Mouse (Mus musculus): ENCODE data around the gene Fam76a. TPM values are rescaled to one million over a fixed set of nuclear protein-coding genes. Genes with fewer than 3 reads are reported as not detected.

Fam76a gene
- polyA plus RNA-seq, 1 experiment: 2.4 TPM

DNA sequence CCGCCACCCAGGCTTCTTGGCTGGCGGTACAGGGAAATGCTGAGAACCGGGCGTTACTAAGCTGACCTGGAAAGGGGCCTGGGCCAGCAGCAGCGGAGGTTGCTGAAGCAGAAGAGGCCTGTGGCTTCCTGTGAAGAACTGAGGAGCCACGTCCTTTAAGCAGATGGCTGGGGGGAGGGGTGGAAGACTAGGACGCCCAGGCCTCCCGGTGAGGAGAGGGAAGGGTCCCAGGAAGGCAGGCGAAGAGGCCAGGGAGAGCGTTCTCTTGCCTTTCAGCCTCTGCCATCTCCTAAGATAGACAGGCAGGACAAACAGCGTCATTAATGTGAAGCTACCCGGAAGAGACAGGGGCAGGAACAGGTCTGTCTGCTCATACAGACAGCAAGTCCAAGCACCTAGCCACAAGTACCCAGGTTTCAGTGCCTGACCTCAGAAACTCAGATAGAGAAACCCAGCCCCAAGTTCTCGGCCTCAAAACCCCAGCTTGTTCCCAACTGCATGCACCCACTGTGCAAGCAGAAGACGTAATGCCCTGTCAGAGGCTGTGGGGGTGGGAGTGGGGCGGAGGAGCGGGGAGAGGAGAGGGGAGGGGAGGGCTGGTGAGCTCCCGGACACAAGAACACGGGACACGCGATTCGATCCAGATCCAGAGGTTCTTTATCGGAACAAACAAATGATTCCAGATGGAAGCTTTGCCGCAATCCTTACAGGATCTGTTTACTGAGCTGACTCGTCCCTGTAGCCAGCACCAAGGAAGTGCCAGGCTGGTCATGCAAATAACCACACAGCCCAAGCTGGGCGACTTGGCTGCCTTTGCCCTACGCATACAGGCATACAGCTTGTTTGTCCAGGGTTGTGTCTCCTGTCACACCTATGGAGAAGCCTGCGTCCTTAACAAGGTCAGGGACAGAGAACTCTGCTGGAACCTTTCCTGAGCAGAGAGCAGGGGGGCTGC, 24.0 kb upstream of the Fam76a start:
- TF ChIP-seq GATA1 (IDR thresholded peaks at IDR 0.05; ENCODE audit: low read length): no peak
- TF ChIP-seq TAL1 (IDR thresholded peaks at IDR 0.05; ENCODE audit: low read length): no peak
- no peak overlapping the region for H3K4me3 ChIP-seq (replicated peaks)
- no peaks in the 10 kb centered on the region for H3K36me3 ChIP-seq (ENCODE audit: control insufficient read depth)
- H3K4me1 ChIP-seq (ENCODE audit: control insufficient read depth): peaks cover 12% of the 10 kb centered on the region
- no peaks in the 10 kb centered on the region for H3K9me3 ChIP-seq (ENCODE audit: control insufficient read depth, low read length)
- peaks cover 2% of the 10 kb centered on the region for H3K27me3 ChIP-seq (ENCODE audit: control insufficient read depth)

DNA sequence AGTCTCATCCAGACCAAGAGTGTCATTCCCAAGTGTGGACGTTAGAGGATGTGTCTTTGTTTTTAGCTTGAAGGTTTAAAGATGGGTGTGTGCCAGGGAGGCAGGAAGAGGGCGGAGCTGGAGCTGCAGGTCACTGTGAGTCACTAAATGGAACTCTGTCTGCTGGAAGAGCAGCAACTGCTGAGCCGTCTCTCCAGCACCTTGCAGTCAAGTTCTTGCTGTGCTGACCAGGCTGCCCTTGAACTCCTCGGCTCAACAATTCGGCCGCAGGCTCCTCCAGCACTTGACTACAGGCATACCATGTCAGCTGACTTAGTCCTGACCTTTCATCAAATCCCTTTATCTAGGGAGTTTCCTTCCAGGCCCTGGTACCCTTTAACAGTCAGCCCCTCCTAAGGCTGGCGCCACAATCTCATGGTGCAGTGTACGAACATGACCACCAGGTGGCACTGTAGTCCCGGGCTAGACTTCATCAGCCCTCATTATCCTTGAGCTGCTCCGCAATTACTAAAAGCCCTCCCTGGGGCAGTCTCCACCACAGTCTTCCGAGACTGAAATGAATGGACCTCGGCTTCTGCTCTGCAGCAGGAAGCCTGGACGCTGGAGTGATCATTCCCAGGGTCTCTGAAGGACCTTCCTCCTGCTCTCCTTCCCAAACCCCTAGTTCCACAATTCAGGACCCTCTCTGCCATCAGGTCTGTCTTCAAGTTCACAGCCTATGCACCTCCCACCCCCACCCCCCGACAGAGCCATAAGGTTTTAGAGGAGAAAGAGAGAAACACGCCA, 23.1 kb upstream of the Fam76a start:
- H3K36me3 ChIP-seq (ENCODE audit: control insufficient read depth): no peaks in the 10 kb centered on the region
- peaks cover 12% of the 10 kb centered on the region for H3K4me1 ChIP-seq (ENCODE audit: control insufficient read depth)
- TF ChIP-seq GATA1 (IDR thresholded peaks at IDR 0.05; ENCODE audit: low read length) (no peak), TAL1 (IDR thresholded peaks at IDR 0.05; ENCODE audit: low read length) (no peak)
- no peaks in the 10 kb centered on the region for H3K9me3 ChIP-seq (ENCODE audit: control insufficient read depth, low read length)
- peaks cover 10% of the 10 kb centered on the region for H3K27me3 ChIP-seq (ENCODE audit: control insufficient read depth)
- H3K4me3 ChIP-seq (replicated peaks): no peak overlapping the region

DNA sequence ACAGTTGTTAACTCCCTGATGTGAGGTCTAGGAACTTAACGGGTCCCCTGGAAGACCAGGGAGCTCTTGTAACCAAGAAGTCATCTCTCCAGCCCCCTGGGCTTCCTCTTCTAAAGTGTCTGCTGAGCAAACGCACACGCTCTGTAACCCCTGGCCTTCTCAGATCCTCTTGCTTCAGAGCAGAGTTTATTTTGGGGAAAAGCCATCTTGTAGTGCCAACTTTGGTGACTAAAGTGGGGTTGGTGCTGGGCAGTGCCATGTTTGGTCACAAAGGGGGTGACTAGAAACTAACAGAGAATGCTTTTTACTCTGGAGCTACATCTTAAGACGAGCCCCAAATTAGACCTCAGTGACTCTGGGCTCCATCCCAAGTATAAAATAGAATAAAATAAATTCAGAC, 22.4 kb upstream of the Fam76a start:
- Histone ChIP-seq H3K9me3 (ENCODE audit: control insufficient read depth, low read length) (no peaks in the 10 kb centered on the region), H3K4me1 (ENCODE audit: control insufficient read depth) (peaks cover 12% of the 10 kb centered on the region), H3K27me3 (ENCODE audit: control insufficient read depth) (peaks cover 16% of the 10 kb centered on the region), H3K36me3 (ENCODE audit: control insufficient read depth) (no peaks in the 10 kb centered on the region), H3K4me3 (replicated peaks) (no peak overlapping the region)
- no peak for TF ChIP-seq GATA1 (IDR thresholded peaks at IDR 0.05; ENCODE audit: low read length)
- no peak for TF ChIP-seq TAL1 (IDR thresholded peaks at IDR 0.05; ENCODE audit: low read length)

DNA sequence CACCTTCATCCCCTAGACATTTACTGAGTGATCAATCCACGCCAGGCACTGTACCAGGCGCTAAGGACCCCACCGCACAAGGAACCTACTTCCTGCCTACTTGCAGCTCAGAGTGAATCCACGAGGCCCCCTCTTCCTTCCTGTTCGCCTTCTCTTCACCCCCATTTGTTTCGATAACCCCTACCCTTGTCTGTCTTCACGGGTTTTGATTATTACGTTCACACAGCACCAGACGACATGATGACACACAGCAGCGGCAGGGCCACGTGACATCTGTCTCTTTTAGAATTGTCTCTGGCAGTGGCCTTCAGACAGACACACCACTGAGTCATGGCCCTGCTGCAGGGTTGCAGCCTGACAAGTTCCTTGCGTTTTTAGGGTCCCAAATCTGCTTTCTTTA, 21.7 kb upstream of the Fam76a start:
- peaks cover 19% of the 10 kb centered on the region for H3K27me3 ChIP-seq (ENCODE audit: control insufficient read depth)
- no peaks in the 10 kb centered on the region for H3K9me3 ChIP-seq (ENCODE audit: control insufficient read depth, low read length)
- H3K36me3 ChIP-seq (ENCODE audit: control insufficient read depth): no peaks in the 10 kb centered on the region
- H3K4me1 ChIP-seq (ENCODE audit: control insufficient read depth): peaks cover 15% of the 10 kb centered on the region
- no peak overlapping the region for H3K4me3 ChIP-seq (replicated peaks)
- TF ChIP-seq TAL1 (IDR thresholded peaks at IDR 0.05; ENCODE audit: low read length) (no peak), GATA1 (IDR thresholded peaks at IDR 0.05; ENCODE audit: low read length) (no peak)

DNA sequence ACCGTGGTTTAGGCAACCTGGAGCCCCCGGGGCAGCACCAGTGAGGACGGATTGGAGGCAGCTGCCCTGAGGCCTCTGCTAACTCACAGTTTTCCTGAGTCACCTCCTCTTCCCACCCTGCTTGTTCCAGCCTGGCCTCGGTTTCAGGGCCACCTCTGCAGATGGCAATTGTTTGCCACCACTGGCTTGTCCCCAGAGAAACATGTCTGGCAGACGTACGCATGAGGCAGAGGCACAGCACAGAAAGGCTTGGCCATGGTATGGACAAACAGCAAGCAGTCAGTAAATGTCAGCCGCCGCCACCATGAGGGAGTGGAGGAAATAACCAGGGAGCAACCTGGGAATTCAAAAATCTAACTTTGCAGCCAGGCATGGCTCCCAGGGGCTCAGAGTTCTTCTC, 20.7 kb upstream of the Fam76a start:
- no peaks in the 10 kb centered on the region for H3K9me3 ChIP-seq (ENCODE audit: control insufficient read depth, low read length)
- peaks cover 19% of the 10 kb centered on the region for H3K27me3 ChIP-seq (ENCODE audit: control insufficient read depth)
- H3K4me1 ChIP-seq (ENCODE audit: control insufficient read depth): peaks cover 15% of the 10 kb centered on the region
- no peak for TF ChIP-seq GATA1 (IDR thresholded peaks at IDR 0.05; ENCODE audit: low read length)
- no peak for TF ChIP-seq TAL1 (IDR thresholded peaks at IDR 0.05; ENCODE audit: low read length)
- no peak overlapping the region for H3K4me3 ChIP-seq (replicated peaks)
- no peaks in the 10 kb centered on the region for H3K36me3 ChIP-seq (ENCODE audit: control insufficient read depth)

GRCm38 (mm10) chr4:132941012-132941729, 18.8 kb upstream of the Fam76a start:
- peaks cover 9% of the 10 kb centered on the region for H3K4me1 ChIP-seq (ENCODE audit: control insufficient read depth)
- H3K36me3 ChIP-seq (ENCODE audit: control insufficient read depth): no peaks in the 10 kb centered on the region
- no peak overlapping the region for H3K4me3 ChIP-seq (replicated peaks)
- no peak for TF ChIP-seq TAL1 (IDR thresholded peaks at IDR 0.05; ENCODE audit: low read length)
- no peak for TF ChIP-seq GATA1 (IDR thresholded peaks at IDR 0.05; ENCODE audit: low read length)
- H3K27me3 ChIP-seq (ENCODE audit: control insufficient read depth): peaks cover 19% of the 10 kb centered on the region
- H3K9me3 ChIP-seq (ENCODE audit: control insufficient read depth, low read length): no peaks in the 10 kb centered on the region

DNA sequence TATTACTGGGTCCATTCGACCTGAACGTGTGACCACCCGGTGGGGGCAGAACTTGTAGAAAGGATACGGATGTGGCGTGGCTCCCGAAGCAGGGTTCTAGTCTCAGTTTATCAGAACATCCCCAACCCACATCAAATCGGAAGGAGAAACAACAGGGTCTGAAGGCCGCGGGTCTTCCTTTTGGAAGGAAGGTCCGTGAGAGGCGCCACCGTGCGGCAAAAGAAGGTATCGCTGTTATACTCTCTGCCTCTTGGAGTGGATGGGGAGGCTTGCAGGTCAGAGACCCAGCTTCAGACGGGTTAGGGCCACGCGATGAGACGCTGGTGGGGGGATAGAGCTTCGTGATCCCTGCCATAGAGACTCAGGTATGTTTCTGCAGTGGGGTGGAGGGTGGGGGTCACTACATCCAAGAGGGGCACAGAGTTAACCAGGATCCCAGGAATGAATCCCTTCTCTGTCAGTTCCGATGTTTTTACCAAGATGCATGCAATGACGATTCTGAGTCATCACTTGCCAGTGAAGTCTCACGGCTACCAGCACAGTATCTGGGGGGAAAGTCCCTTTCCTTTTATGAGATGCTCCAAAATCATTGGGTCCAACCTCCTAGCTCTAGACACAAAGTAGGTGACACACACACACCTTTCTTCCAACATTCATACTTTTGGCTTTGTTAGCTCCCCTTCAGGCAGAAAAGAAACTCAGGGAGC, 17.2 kb upstream of the Fam76a start:
- Histone ChIP-seq H3K4me1 (ENCODE audit: control insufficient read depth) (peaks cover 9% of the 10 kb centered on the region), H3K27me3 (ENCODE audit: control insufficient read depth) (peaks cover 25% of the 10 kb centered on the region), H3K4me3 (replicated peaks) (no peak overlapping the region), H3K9me3 (ENCODE audit: control insufficient read depth, low read length) (no peaks in the 10 kb centered on the region), H3K36me3 (ENCODE audit: control insufficient read depth) (no peaks in the 10 kb centered on the region)
- TF ChIP-seq GATA1 (IDR thresholded peaks at IDR 0.05; ENCODE audit: low read length): no peak

DNA sequence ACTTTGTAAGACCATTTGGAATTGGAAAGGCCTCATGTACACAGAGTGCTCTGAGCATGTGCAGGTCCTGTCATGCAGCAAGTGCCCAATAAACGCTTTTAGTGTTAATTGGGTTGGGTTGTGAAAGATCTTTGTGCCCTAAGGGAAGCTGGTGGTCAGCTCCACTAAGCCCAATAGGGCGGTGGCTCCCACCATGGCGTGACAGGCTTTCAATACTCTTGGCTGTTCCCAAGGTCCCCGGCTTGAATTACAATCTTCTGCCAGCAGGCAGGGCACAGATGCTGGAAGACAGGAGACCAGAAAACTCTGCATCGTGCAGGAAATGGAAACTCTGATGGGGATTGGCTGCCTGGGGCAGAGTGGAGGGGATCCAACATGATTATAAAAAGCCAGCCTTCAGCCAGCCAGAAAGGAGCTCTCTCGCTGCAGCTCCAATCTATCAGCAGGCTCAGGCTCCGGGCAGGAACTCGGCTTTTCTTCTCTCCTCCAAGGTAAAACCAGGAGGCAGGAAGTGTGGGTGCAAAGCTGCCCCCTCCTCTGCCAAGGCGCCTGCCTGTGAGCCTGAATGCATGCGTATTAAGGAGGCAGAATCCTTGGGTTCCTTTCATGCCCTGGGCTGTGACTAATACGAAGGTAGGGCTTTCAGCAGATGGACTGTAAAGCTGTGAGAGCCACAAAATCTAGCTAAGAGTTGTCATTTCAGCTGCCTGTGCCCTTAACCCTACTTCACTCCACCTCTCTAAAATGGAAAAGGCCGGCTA, 16.0 kb upstream of the Fam76a start:
- Histone ChIP-seq H3K4me1 (ENCODE audit: control insufficient read depth) (peaks cover 9% of the 10 kb centered on the region), H3K9me3 (ENCODE audit: control insufficient read depth, low read length) (no peaks in the 10 kb centered on the region), H3K27me3 (ENCODE audit: control insufficient read depth) (peaks cover 25% of the 10 kb centered on the region), H3K4me3 (replicated peaks) (no peak overlapping the region), H3K36me3 (ENCODE audit: control insufficient read depth) (no peaks in the 10 kb centered on the region)
- TF ChIP-seq TAL1 (IDR thresholded peaks at IDR 0.05; ENCODE audit: low read length) (no peak), GATA1 (IDR thresholded peaks at IDR 0.05; ENCODE audit: low read length) (no peak)
